Mouse (Mus musculus) embryo, embryonic 10 days (tissue): Measurements from ENCODE around the gene Adam8.
A peak's percentile ranks its signal among the peaks of the same experiment; 100 is the strongest.

ENCODE experiments used
- DNase-seq: peaks from one replicate; pipeline ENCODE4 v3.0.0-alpha.2; 2015; ENCODE audit warnings: low spot score

Gene Adam8

DNA sequence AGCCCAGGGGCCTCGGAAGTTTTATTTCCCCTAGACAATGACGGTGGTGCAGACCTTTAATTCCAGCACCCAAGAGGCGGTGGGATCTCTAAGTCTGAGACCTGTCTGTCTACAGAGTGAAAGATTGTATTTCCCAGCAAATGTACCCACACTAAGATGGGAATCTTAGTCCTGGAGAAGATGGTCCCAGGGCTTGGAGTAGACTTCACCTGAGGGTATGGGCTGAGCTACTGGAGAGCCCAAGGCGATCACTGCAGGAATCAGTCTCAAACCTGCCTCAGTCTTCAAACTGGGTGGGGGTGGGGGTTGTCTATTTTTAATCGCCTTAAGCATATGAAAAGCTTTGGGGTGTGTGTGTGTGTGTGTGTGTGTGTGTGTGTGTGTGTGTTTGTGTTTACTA is 46.3 kb downstream of the Adam8 start:
- DNase-seq: no peak

DNA sequence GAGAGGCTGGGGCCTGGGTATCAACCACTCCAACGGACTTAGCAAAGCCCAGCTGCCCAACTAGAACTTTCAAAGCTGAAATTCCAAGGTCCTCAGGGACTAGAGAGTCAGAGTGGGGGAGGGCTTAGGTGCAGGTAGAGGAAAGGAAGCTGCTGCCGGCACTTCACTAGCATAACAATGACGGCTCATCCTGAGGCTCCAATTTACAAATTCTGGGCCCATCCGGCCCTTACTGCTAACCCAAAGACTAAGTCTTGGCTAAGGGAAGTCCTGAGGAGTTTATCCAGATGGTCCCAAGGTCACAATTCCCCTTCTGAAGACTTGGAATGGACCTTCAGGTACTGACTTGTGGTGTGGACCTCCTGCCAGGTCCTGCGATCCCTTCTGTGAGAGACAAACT is 46.8 kb downstream of the Adam8 start:
- DNase-seq: no peak

DNA sequence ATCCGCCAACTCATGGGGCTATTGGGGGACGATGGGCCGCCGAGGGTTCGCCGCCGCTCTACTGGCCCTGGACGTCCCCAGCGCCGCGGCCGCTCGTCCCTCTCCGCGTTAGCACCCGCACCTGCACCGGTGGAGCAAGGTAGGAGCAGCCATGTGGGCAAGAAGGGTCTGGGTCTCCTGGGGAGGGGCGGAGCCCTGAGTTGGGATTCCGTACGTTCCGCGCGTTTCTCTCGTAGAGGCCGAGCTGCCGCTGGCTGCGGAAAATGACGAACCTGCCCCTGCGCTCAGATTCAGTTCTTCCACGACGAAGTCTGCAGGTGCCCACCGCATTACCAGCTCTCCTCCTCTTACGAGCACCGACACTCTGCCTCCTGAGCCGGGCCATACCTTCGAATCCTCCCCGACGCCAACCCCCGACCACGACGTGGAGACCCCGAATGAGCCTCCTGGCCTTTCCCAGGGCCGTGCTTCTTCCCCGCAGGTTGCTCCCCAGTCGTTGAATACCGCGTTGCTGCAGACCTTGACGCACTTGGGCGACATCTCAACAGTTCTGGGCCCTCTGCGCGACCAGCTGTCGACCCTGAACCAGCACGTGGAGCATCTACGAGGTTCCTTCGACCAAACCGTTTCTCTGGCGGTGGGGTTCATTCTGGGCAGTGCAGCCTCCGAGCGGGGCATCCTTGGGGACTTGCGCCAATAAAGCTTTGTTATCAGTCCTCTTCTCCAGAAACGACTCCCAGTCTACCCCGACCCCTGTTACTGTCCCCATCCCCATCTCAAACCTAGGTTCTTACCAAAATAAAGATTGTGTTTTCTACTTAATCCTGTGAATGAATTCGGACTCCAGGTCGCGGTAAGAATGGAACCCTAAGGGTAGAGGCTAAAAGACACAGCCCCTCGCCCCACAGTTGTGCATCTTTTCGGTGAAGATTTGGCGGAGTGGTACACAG is 47.8 kb downstream of the Adam8 start:
- no peak for DNase-seq

DNA sequence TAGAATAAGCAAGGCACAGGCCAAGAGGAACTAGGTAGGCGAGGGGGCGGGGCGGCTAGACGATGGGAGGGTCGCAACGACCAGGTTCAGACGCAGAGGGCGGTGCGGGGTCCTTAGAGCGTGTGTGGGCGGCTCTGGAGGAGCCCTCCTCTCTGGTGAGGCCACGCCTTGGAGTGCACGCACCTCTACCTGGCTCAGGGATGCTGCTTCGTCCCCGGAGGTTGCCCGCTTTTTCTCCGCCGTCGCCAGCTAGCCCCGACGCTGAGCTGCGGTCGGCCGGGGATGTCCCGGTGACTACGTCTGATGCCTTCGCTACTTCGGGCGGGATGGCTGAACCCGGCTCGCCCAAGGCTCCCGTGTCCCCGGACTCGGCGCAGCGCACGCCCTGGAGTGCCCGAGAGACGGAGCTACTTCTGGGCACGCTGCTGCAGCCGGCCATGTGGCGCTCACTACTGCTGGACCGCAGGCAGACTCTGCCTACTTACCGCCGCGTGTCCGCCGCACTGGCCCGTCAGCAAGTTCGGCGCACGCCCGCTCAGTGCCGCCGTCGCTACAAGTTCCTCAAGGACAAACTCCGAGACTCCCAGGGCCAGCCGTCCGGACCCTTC is 48.6 kb downstream of the Adam8 start, which contains the start of gene Utf1:
Gene Utf1, plus strand, starts transcription at position 116 of the 608 bp plus-strand sequence.
- DNase-seq: peak; percentile 59

DNA sequence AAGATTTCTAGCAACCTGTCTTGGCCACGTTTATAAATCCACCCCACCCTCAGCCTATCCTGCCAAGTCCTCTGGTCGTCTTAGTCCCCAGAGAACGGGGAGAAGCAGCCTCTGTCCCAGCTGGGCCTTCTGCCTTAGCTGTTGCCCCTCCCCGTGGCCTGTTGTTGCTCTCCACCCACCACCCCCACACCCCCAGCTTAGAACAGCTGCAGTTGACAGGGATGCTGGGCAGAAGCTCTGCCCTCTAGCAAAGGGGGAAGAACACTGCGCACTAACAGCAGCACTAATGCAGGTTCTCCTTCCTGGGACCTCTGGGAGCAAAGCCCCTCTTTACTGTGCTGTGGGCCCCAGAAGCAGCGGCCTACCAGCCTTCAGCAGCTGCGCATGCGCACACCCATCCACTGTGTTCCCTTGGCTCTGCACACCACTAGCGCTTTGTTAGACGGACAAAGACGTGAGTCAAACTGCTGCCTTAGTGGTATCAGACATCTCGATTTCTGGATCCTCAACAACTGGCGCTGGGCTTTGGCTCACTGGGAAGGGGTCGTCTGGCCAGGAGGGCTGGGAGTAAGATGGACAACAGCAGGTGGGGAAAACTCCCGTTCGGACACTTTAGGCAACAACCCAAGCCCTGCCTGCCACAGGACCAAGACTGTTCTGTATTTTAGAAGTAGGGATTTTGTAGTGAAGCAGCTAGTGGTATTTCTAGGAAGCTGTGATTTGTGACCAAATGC is 51.7 kb downstream of the Adam8 start:
- no peak for DNase-seq

DNA sequence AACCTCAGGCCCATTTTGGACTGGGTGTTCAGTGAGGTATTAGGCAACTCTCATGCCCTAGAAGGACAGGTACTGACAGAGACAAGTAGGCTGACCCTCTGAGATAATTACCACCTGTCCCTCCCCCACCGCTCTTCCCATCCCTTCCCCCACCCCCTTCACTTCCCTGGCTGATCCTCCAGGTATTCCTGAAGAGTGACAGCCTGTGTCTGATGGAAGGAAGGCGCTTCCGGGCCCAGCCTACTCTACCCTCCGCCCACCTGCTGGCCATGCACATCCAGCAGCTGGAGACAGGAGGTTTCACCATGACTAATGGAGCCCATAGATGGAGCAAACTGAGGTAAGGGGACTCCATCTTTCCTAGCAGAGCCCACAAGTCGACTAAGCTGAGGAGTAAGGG is 54.6 kb downstream of the Adam8 start:
- no peak for DNase-seq

DNA sequence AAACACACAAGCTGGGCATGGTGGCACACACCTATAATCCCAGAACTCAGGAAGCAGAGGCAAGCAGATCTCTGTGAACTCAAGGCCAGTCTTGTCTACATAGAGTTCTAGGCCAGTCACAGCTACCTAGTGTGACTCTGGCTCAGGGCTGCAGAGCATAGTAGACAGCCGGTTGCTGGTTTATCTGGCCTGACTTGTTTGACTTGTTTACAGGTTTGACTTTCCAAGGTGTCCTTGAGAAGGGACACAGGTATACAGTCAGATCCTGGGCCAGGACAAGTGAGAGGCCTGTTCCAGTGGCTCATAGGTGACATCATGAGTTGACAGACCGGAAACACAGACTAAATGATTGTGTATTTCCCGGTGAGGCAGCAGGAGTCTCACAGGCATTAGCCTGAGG is 55.2 kb downstream of the Adam8 start:
- no peak for DNase-seq

DNA sequence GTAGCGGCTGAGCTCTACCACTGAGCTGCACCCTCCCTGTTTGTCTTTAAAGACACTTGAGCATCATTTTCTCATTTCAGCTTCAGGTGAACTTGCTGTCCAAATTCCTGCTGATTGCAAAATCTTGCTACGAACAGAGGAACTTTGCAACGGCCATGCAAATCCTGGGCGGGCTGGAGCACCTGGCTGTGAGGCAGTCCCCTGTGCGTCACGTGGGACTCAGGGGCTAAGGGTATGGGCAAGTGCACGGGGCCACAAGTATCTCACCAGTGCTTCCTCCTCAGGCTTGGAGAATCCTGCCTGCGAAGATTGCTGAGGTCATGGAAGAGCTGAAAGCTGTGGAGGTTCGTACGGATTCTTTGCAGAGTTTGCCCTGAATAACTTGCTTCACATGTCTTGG is 55.7 kb downstream of the Adam8 start:
- DNase-seq: no peak

DNA sequence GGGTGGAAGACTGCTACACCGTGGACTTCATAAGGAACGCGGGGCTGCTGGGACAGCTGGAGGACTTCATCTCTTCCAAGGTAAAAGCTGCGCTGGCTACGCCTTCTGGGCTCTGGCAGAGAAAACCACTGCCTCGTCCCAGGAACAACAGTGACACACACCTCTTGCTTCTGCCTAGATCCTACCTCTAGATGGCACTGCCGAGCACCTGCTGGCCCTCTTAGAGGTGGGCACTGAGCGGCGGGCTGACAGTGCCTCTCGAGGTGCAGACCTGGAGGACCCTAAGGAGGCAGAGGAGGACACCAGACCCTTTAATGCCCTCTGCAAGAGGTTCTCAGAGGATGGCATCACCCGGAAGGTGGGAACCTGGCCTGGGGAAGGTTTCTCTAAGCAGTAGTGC is 61.6 kb downstream of the Adam8 start:
- peak; percentile 81 for DNase-seq
